Mouse (Mus musculus) kidney, embryonic 14.5 days (tissue): ENCODE results near the gene Rnf169. TPM values are rescaled to one million over a fixed set of nuclear protein-coding genes. Genes with fewer than 3 reads are reported as not detected.

Experiments used
- ATAC-seq: fragments of 200-750 bp; cut with Nextera tagmentation; 2 replicates; pipeline ENCODE4 v1.8.0; 2017; ENCODE audit warnings: moderate number of reproducible peaks, mild to moderate bottlenecking, moderate TSS enrichment, moderate library complexity; ENCODE audit not compliant: low FRiP score, low TSS enrichment
- H3K27ac ChIP-seq: fragments of 300-500 bp; sonication (generic); 2 replicates; pipeline ENCODE4 v1.5.1; 2014; ENCODE audit warnings: low read depth, mild to moderate bottlenecking, low read length, moderate library complexity, mixed read lengths
- H3K27me3 ChIP-seq: fragments of 300-500 bp; sonication (generic); 2 replicates; pipeline ENCODE4 v1.6.1; 2014; ENCODE audit warnings: mild to moderate bottlenecking, low read length; ENCODE audit not compliant: control insufficient read depth, insufficient read depth
- H3K36me3 ChIP-seq: fragments of 300-500 bp; sonication (generic); 2 replicates; pipeline ENCODE4 v1.6.1; 2014; ENCODE audit warnings: low read length, mixed read lengths; ENCODE audit not compliant: control insufficient read depth, insufficient read depth
- H3K4me1 ChIP-seq: fragments of 300-500 bp; sonication (generic); 2 replicates; pipeline ENCODE4 v1.6.1; 2014; ENCODE audit warnings: low read length, mixed read lengths; ENCODE audit not compliant: control insufficient read depth, insufficient read depth
- H3K4me2 ChIP-seq: fragments of 300-500 bp; sonication (generic); replicated peaks from 2 replicates; pipeline ENCODE4 v1.6.1; 2014; ENCODE audit warnings: low read depth, mild to moderate bottlenecking, low read length
- H3K4me3 ChIP-seq: fragments of 300-500 bp; sonication (generic); 2 replicates; pipeline ENCODE4 v1.5.1; 2014; ENCODE audit warnings: mild to moderate bottlenecking, low read length
- H3K9ac ChIP-seq: fragments of 300-500 bp; sonication (generic); 2 replicates; pipeline ENCODE4 v1.6.1; 2014; ENCODE audit warnings: low read depth, mild to moderate bottlenecking, low read length, moderate library complexity
- H3K9me3 ChIP-seq: fragments of 300-500 bp; sonication (generic); 2 replicates; pipeline ENCODE4 v1.6.1; 2016; ENCODE audit warnings: low read length; ENCODE audit not compliant: control insufficient read depth
- WGBS: fragments of 180-500 bp; shearing (Covaris S2); extraction: QIAGEN DNeasy Blood & Tissue Kit; methylation state at CpG from one replicate; pipeline ENCODE4 v1.1.7; 2014; 5-methylcytosine and 5-hydroxymethylcytosine counted together
- polyA plus RNA-seq: library from polyadenylated mRNA; unstranded; fragments of >200 nt; fragmentation: Nextera tagmentation; extraction: Ambion mirVana; gene quantifications from 2 replicates; pipeline ENCODE4 v1.2.1, GENCODE M21; 2014

The Rnf169 gene
- polyA plus RNA-seq, 1 experiment from 2014 or later: 8.2 TPM

DNA sequence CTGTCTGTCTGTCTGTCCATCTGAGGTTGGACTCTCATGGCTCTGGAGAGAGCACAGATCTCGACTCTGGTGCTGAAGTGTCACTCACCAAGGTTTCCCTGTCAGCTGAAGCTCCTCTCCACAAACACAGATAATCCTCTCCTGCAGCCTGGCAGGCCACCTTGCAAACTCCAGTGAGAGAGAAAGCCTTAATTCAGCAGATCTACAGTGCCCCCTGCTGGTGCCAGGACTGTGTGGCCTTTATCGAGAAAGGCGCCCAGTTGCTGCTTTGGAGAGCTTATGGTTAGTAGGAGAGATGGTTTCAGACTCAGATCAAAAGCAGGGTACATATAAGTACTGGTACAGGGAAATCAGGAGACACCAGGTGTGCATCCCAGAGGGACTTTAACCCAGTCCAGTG lies 103.9 kb downstream of the Rnf169 start:
- Histone ChIP-seq H3K27me3 (no peaks in the 10 kb centered on the region), H3K27ac (no peak overlapping the region), H3K36me3 (no peaks in the 10 kb centered on the region), H3K9me3 (no peaks in the 10 kb centered on the region), H3K9ac (no peak overlapping the region), H3K4me2 (no peak overlapping the region), H3K4me1 (no peaks in the 10 kb centered on the region), H3K4me3 (no peak overlapping the region)
- no peak for ATAC-seq
- WGBS: 3% methylated on average over 3 of the region's 3 CpGs

DNA sequence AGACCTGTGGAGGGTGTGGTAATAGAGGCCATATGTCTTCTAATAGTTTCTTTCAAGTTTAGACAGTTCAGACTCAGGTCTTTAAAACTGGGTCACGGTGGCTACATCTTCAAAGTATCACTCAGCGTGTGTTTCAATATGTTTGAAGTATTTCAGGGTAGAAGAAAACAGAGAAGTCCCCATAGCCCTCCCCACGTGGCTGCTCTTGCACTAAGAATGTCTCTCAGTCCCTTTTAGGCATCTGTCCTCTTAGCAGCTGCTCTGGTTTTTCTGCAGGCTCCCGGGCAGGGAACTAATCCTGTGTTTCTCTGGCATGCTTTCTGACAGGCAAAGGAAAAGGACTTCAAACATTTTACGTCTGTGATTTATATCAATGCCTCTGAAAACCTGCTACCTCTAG lies 104.4 kb downstream of the Rnf169 start:
- no peaks in the 10 kb centered on the region for H3K9me3 ChIP-seq
- H3K36me3 ChIP-seq: no peaks in the 10 kb centered on the region
- ATAC-seq: no peak
- no peak overlapping the region for H3K4me2 ChIP-seq
- H3K27ac ChIP-seq: no peak overlapping the region
- H3K4me1 ChIP-seq: no peaks in the 10 kb centered on the region
- 50% methylated on average over 5 of the region's 5 CpGs for WGBS
- no peak overlapping the region for H3K4me3 ChIP-seq
- no peaks in the 10 kb centered on the region for H3K27me3 ChIP-seq
- no peak overlapping the region for H3K9ac ChIP-seq

DNA sequence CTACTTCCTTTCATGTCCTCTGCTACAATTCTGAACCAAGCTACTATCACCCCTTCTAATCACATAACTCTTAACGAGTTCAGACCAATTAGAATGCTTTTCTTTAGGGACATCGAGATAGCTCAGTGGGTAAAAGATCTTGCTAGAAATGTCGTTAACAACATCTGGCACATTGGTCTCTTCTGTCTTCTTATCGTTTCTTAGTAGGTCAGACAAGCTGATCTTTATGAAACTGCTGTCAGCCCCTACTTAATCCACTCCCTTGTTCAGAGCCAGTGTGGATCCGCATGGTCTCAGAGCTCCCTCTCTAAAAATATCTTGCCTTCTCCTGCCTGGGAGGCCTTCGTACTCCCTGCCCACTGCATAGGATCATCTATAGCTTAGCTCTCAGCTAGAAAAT lies 106.3 kb downstream of the Rnf169 start:
- H3K9ac ChIP-seq: no peak overlapping the region
- 71% methylated on average over 6 of the region's 6 CpGs for WGBS
- no peak overlapping the region for H3K27ac ChIP-seq
- no peaks in the 10 kb centered on the region for H3K4me1 ChIP-seq
- H3K27me3 ChIP-seq: no peaks in the 10 kb centered on the region
- no peak overlapping the region for H3K4me3 ChIP-seq
- no peak overlapping the region for H3K4me2 ChIP-seq
- H3K36me3 ChIP-seq: no peaks in the 10 kb centered on the region
- ATAC-seq: no peak
- H3K9me3 ChIP-seq: no peaks in the 10 kb centered on the region

Other genes with a start within 250 kb of the Rnf169 start
- gene Olfr521, start 216.9 kb downstream of the Rnf169 start, polyA plus RNA-seq: not detected in 2 replicates
- 2.2 and 4.1 TPM in 2 replicates for gene Neu3, start 152.0 kb downstream of the Rnf169 start, polyA plus RNA-seq
- gene Xrra1, start 121.3 kb downstream of the Rnf169 start, polyA plus RNA-seq: 0.43 and 0.47 TPM in 2 replicates
- gene Spcs2, start 117.0 kb downstream of the Rnf169 start, polyA plus RNA-seq: 346 and 377 TPM in 2 replicates
- gene Chrdl2, start 25.7 kb upstream of the Rnf169 start, polyA plus RNA-seq: 0.32 and 0.84 TPM in 2 replicates
- 59.5 and 67.7 TPM in 2 replicates for gene Pold3, start 141.1 kb upstream of the Rnf169 start, polyA plus RNA-seq
- gene Lipt2, start 178.8 kb upstream of the Rnf169 start, polyA plus RNA-seq: 27.0 and 34.2 TPM in 2 replicates
- 2.4 and 4.9 TPM in 2 replicates for gene Kcne3, start 196.1 kb upstream of the Rnf169 start, polyA plus RNA-seq
- gene Pgm2l1, start 246.9 kb upstream of the Rnf169 start, polyA plus RNA-seq: 5.5 and 5.9 TPM in 2 replicates